ENCODE assay signal across 15 mouse cellular contexts in genomic region chr6:129643237-129643636, GRCm38 (mm10). TPM values are rescaled to one million over a fixed set of nuclear protein-coding genes. Genes with fewer than 3 reads are reported as not detected.
DNase-seq lines count a peak whose midpoint lies in the region; ATAC-seq lines count a peak whose summit lies in the region.
"Not testable (repeated sequence)": the region's sequence is repeated elsewhere in the genome, so short reads cannot be mapped to it uniquely, and the experiment has no call there.
"Had no signal": no experiment of that assay in that cellular context is flagged by ENCODE, and none has a peak within 500 bp of the region (broad histone marks: within the 10 kb centered on the region; RNA-seq: fewer than 3 reads in every experiment).

TSS of gene Klrc3 (minus strand) at chr6:129643337.

- 0 out of 2 replicates have a peak, but pooled peaks have one; percentile 18 for ATAC-seq in common myeloid progenitor, adult 5-6 weeks (replicated peaks; ENCODE audit: low read depth, poor library complexity, severe bottlenecking)
- ATAC-seq in erythroid progenitor cell, adult 5-6 weeks (replicated peaks; ENCODE audit: low FRiP score, poor library complexity, severe bottlenecking): 0 out of 2 replicates have a peak, but pooled peaks have one; percentile 29
- ATAC-seq in megakaryocyte, adult 5-6 weeks (ENCODE audit: poor library complexity, severe bottlenecking): peak; percentile 8; the same call in 1 of the 2 replicates
- ATAC-seq in monocyte, adult 5-6 weeks (replicated peaks; ENCODE audit: insufficient number of reproducible peaks, low FRiP score, low TSS enrichment, poor library complexity, severe bottlenecking): not testable (repeated sequence)

- peak; percentile 8 for DNase-seq in 416B (ENCODE audit: low read depth)

RNA-seq across cellular contexts. Expression of gene Klrc3, which starts in this region (rescaled TPM):
- not detected in 2 replicates for total RNA-seq in common myeloid progenitor, adult 5-6 weeks (2017)
- total RNA-seq in erythroid progenitor cell, adult 5-6 weeks (2015; ENCODE audit: low replicate concordance): not detected in 2 replicates
- not detected in 2 replicates for total RNA-seq in erythroid progenitor cell, adult 5-6 weeks (2017; ENCODE audit: low replicate concordance)
- total RNA-seq in megakaryocyte, adult 5-6 weeks (2015): 0.29 and 1.4 TPM in 2 replicates
- total RNA-seq in megakaryocyte, adult 5-6 weeks (2017): not detected in 2 replicates
- 10.2 to 77.0 TPM (median 14.9 TPM) in 3 replicates for total RNA-seq in monocyte, adult 5-6 weeks (2017)
- total RNA-seq: adrenal gland, adult 2 months; adrenal gland, adult 8-10 months; adrenal gland, postnatal 10 days; adrenal gland, postnatal 14 days; adrenal gland, postnatal 25 days; adrenal gland, postnatal 36 days; adrenal gland, postnatal 4 days; CH12.LX; ES-E14; MEL had no signal

Comparison
In these comparisons a context has a peak if more than half of its experiments do, and no peak if none do; other contexts are left out.
1. Peak in ATAC-seq in common myeloid progenitor, adult 5-6 weeks; RNA of the gene not detected or under 1 TPM.
2. Peak in ATAC-seq in erythroid progenitor cell, adult 5-6 weeks; RNA of the gene not detected or under 1 TPM.